Mouse (Mus musculus) myocyte (in vitro differentiated cells): ENCODE data around the gene Tspyl4. TPM values are rescaled to one million over a fixed set of nuclear protein-coding genes. Genes with fewer than 3 reads are reported as not detected.
"Not testable (repeated sequence)": the region's sequence is repeated elsewhere in the genome, so short reads cannot be mapped to it uniquely, and the experiment has no call there.

Source experiments
- H3K27me3 ChIP-seq: one replicate; pipeline ENCODE4 v1.6.1; 2011; ENCODE audit not compliant: control insufficient read depth, insufficient read depth, insufficient read length
- H3K36me3 ChIP-seq: one replicate; pipeline ENCODE4 v1.6.1; 2011; ENCODE audit not compliant: control insufficient read depth, insufficient read depth
- H3K4me2 ChIP-seq: one replicate; pipeline ENCODE4 v1.6.1; 2011; ENCODE audit warnings: low read depth, control low read depth
- H3K4me3 ChIP-seq: one replicate; pipeline ENCODE4 v1.5.1; 2011; ENCODE audit warnings: mild to moderate bottlenecking, control low read depth, moderate library complexity
- H3K79me2 ChIP-seq: one replicate; pipeline ENCODE4 v1.6.1; 2011; ENCODE audit not compliant: control insufficient read depth, insufficient read depth
- H3ac ChIP-seq: one replicate; pipeline ENCODE4 v1.6.1; 2011; ENCODE audit not compliant: control insufficient read depth, insufficient read length
- CEBPB ChIP-seq: IDR thresholded peaks from 2 replicates; pipeline ENCODE4 v1.6.1; 2011; ENCODE audit warnings: mild to moderate bottlenecking, moderate library complexity; ENCODE audit not compliant: poor library complexity, insufficient read depth, severe bottlenecking
- E2F4 ChIP-seq: IDR thresholded peaks from one replicate; pipeline ENCODE4 v1.6.1; 2011; ENCODE audit warnings: mild to moderate bottlenecking, control low read depth, moderate library complexity; ENCODE audit not compliant: insufficient read depth
- MAX ChIP-seq: IDR thresholded peaks from one replicate; pipeline ENCODE4 v1.6.1; 2011; ENCODE audit warnings: low read depth, mild to moderate bottlenecking, control low read depth
- MYOD1 ChIP-seq, 3 experiments: IDR thresholded peaks; one replicate each; pipeline ENCODE4 v1.6.1; 2011; ENCODE audit warnings: control low read depth in 2 of 3, low read depth in 2 of 3, mild to moderate bottlenecking in 2 of 3, moderate library complexity in 1 of 3; ENCODE audit not compliant: insufficient read length in 2 of 3, control insufficient read depth in 1 of 3
- MYOG ChIP-seq, 3 experiments: IDR thresholded peaks; one replicate each; pipeline ENCODE4 v1.6.1; 2011; ENCODE audit warnings: control low read depth in 2 of 3, low read depth in 2 of 3, mild to moderate bottlenecking in 2 of 3; ENCODE audit not compliant: insufficient read length in 2 of 3, control insufficient read depth in 1 of 3, insufficient read depth in 1 of 3
- POLR2A ChIP-seq: IDR thresholded peaks from one replicate; pipeline ENCODE4 v1.6.1; 2011; ENCODE audit warnings: low read depth, mild to moderate bottlenecking, control low read depth, moderate library complexity; ENCODE audit not compliant: insufficient read length
- POLR2AphosphoS2 ChIP-seq: IDR thresholded peaks from one replicate; pipeline ENCODE4 v1.6.1; 2011; ENCODE audit warnings: low read depth, control low read depth; ENCODE audit not compliant: insufficient read length
- REST ChIP-seq: IDR thresholded peaks from one replicate; pipeline ENCODE4 v1.6.1; 2011; ENCODE audit warnings: mild to moderate bottlenecking, control low read depth, moderate library complexity; ENCODE audit not compliant: insufficient read depth, insufficient read length
- SRF ChIP-seq: IDR thresholded peaks from one replicate; pipeline ENCODE4 v1.6.1; 2011; ENCODE audit warnings: low read depth; ENCODE audit not compliant: control insufficient read depth, insufficient read length
- TCF12 ChIP-seq: IDR thresholded peaks from one replicate; pipeline ENCODE4 v1.6.1; 2011; ENCODE audit warnings: mild to moderate bottlenecking, control low read depth; ENCODE audit not compliant: poor library complexity, insufficient read depth, severe bottlenecking
- TCF3 ChIP-seq: IDR thresholded peaks from one replicate; pipeline ENCODE4 v1.6.1; 2011; ENCODE audit warnings: low read depth, control low read depth; ENCODE audit not compliant: insufficient read length
- USF1 ChIP-seq: IDR thresholded peaks from one replicate; pipeline ENCODE4 v1.6.1; 2011; ENCODE audit warnings: low read depth, mild to moderate bottlenecking, control low read depth, moderate library complexity
- polyA plus RNA-seq: library from polyadenylated mRNA; unstranded; fragments of >200 nt; fragmentation: generic; extraction: Trizol; gene quantifications from one replicate; pipeline ENCODE4 v1.2.1, GENCODE M21; 2012; ENCODE audit warnings: missing spikeins

Tspyl4 gene
- 6.0 TPM for polyA plus RNA-seq

- H3ac ChIP-seq: peak within 1 kb of the TSS; percentile 18
- TF ChIP-seq MYOG (IDR thresholded peaks at IDR 0.05; ENCODE audit: control insufficient read depth in 1 of 3, insufficient read depth in 1 of 3, insufficient read length in 2 of 3, low read depth in 2 of 3): peak in 2 of 3 experiments; percentile 55 to 77
- TF ChIP-seq E2F4: no peak
- TF ChIP-seq SRF: no peak
- TF ChIP-seq USF1: no peak
- peak; percentile 5 to 84 (median 72) for TF ChIP-seq MYOD1 (IDR thresholded peaks at IDR 0.05; ENCODE audit: control insufficient read depth in 1 of 3, insufficient read length in 2 of 3, low read depth in 2 of 3)
- TF ChIP-seq POLR2A: peak; percentile 44
- no peak for TF ChIP-seq TCF3
- TF ChIP-seq POLR2AphosphoS2: peak; percentile 60
- no peak for TF ChIP-seq TCF12
- TF ChIP-seq REST: no peak
- TF ChIP-seq MAX: no peak
- TF ChIP-seq CEBPB: no peak
- H3K79me2 ChIP-seq: no peaks in the 10 kb centered on the region
- H3K27me3 ChIP-seq: no peaks in the 10 kb centered on the region
- H3K36me3 ChIP-seq: no peaks in the 10 kb centered on the region
- peak within 1 kb of the TSS; percentile 94 for H3K4me2 ChIP-seq
- H3K4me3 ChIP-seq: peak within 1 kb of the TSS; percentile 79
Observed at GRCm38 (mm10) chr10:34297299-34297979, at the start of gene Tspyl4. Tspyl4 (plus strand) TSS chr10:34297442.

GRCm38 (mm10) chr10:34247757-34248156 lies 49.5 kb upstream of the Tspyl4 start:
- Histone ChIP-seq H3K27me3 (no peaks in the 10 kb centered on the region), H3K79me2 (no peaks in the 10 kb centered on the region), H3ac (no peak overlapping the region), H3K36me3 (no peaks in the 10 kb centered on the region), H3K4me2 (no peak overlapping the region), H3K4me3 (no peak overlapping the region)
- no peak for TF ChIP-seq USF1
- no peak for TF ChIP-seq POLR2AphosphoS2
- TF ChIP-seq E2F4: no peak
- no peak for TF ChIP-seq CEBPB
- no peak for TF ChIP-seq REST
- no peak for TF ChIP-seq SRF
- TF ChIP-seq POLR2A: no peak
- TF ChIP-seq MAX: no peak
- no peak for TF ChIP-seq TCF12

- H3K4me2 ChIP-seq: no peak overlapping the region
- no peak overlapping the region for H3K4me3 ChIP-seq
- H3ac ChIP-seq: no peak overlapping the region
- TF ChIP-seq POLR2AphosphoS2 (no peak), MYOD1 (IDR thresholded peaks at IDR 0.05; ENCODE audit: control insufficient read depth in 1 of 3, insufficient read length in 2 of 3, low read depth in 2 of 3) (no peak), MAX (no peak), MYOG (IDR thresholded peaks at IDR 0.05; ENCODE audit: control insufficient read depth in 1 of 3, insufficient read depth in 1 of 3, insufficient read length in 2 of 3, low read depth in 2 of 3) (no peak), CEBPB (no peak), SRF (no peak), USF1 (no peak), E2F4 (no peak), TCF3 (no peak), TCF12 (no peak), POLR2A (no peak), REST (no peak)
- no peaks in the 10 kb centered on the region for H3K79me2 ChIP-seq
- H3K27me3 ChIP-seq: no peaks in the 10 kb centered on the region
- H3K36me3 ChIP-seq: no peaks in the 10 kb centered on the region
Observed at GRCm38 (mm10) chr10:34249594-34249993, 47.6 kb upstream of the Tspyl4 start.

GRCm38 (mm10) chr10:34252833-34253232 lies 44.4 kb upstream of the Tspyl4 start:
- H3K27me3 ChIP-seq, H3K79me2 ChIP-seq, H3K36me3 ChIP-seq, H3ac ChIP-seq, H3K4me3 ChIP-seq, H3K4me2 ChIP-seq: not testable (repeated sequence)

GRCm38 (mm10) chr10:34265106-34265505 lies 32.1 kb upstream of the Tspyl4 start:
- H3K4me2 ChIP-seq: no peak overlapping the region
- no peaks in the 10 kb centered on the region for H3K36me3 ChIP-seq
- no peaks in the 10 kb centered on the region for H3K79me2 ChIP-seq
- H3ac ChIP-seq: no peak overlapping the region
- no peak overlapping the region for H3K4me3 ChIP-seq
- H3K27me3 ChIP-seq: no peaks in the 10 kb centered on the region
- TF ChIP-seq USF1 (no peak), MYOD1 (IDR thresholded peaks at IDR 0.05; ENCODE audit: control insufficient read depth in 1 of 3, insufficient read length in 2 of 3, low read depth in 2 of 3) (no peak), POLR2A (no peak), CEBPB (no peak), MYOG (IDR thresholded peaks at IDR 0.05; ENCODE audit: control insufficient read depth in 1 of 3, insufficient read depth in 1 of 3, insufficient read length in 2 of 3, low read depth in 2 of 3) (no peak), E2F4 (no peak), SRF (no peak), TCF3 (no peak), TCF12 (no peak), MAX (no peak), REST (no peak), POLR2AphosphoS2 (no peak)
